Mouse (Mus musculus) limb, embryonic 11.5 days (tissue): ENCODE results near the gene Parn. TPM values are rescaled to one million over a fixed set of nuclear protein-coding genes. Genes with fewer than 3 reads are reported as not detected.

Experiments
- polyA plus RNA-seq: library from polyadenylated mRNA; unstranded; fragments of >200 nt; fragmentation: Nextera tagmentation; extraction: Ambion mirVana; gene quantifications from 2 replicates; pipeline ENCODE4 v1.2.1, GENCODE M21; 2014

Gene Parn
- polyA plus RNA-seq, 1 experiment from 2014 or later: 41.7 TPM

Other genes starting within 250 kb of the Parn start
- 39.2 and 41.3 TPM in 2 replicates for gene Bfar, start 3.7 kb upstream of the Parn start, polyA plus RNA-seq
- gene 3110001I22Rik, start 3.8 kb upstream of the Parn start, polyA plus RNA-seq: 9.5 and 9.9 TPM in 2 replicates
- not detected in 2 replicates for gene Pla2g10, start 62.8 kb upstream of the Parn start, polyA plus RNA-seq
- gene Rrn3, start 112.5 kb upstream of the Parn start, polyA plus RNA-seq: 75.0 and 85.3 TPM in 2 replicates
- gene Ntan1, start 150.7 kb upstream of the Parn start, polyA plus RNA-seq: 153 and 158 TPM in 2 replicates
- gene Pdxdc1, start 235.0 kb upstream of the Parn start, polyA plus RNA-seq: 84.4 and 87.6 TPM in 2 replicates
- gene Mpv17l, start 235.0 kb upstream of the Parn start, polyA plus RNA-seq: 2.6 and 3.1 TPM in 2 replicates